Mouse (Mus musculus): ENCODE measurements around the gene Gnb1l. TPM values are rescaled to one million over a fixed set of nuclear protein-coding genes. Genes with fewer than 3 reads are reported as not detected.

Gnb1l gene
- polyA plus RNA-seq, 1 experiment from 2014 or later = 12.9 TPM

Other genes with a start within 250 kb of the Gnb1l start
- gene Ranbp1, start 250.0 kb upstream of the Gnb1l start, polyA plus RNA-seq (2016; fragmentation: Nextera tagmentation; extraction: Ambion mirVana) = 701 and 706 TPM in 2 replicates
- 2.8 and 4.7 TPM in 2 replicates for gene Gm49776, start 240.4 kb upstream of the Gnb1l start, polyA plus RNA-seq (2016; fragmentation: Nextera tagmentation; extraction: Ambion mirVana)
- gene Dgcr8, start 209.5 kb upstream of the Gnb1l start, polyA plus RNA-seq (2016; fragmentation: Nextera tagmentation; extraction: Ambion mirVana) = 36.7 and 37.4 TPM in 2 replicates
- gene Tango2, start 150.6 kb upstream of the Gnb1l start, polyA plus RNA-seq (2016; fragmentation: Nextera tagmentation; extraction: Ambion mirVana) = 59.1 and 60.0 TPM in 2 replicates
- gene Arvcf, start 150.5 kb upstream of the Gnb1l start, polyA plus RNA-seq (2016; fragmentation: Nextera tagmentation; extraction: Ambion mirVana) = 114 and 118 TPM in 2 replicates
- 20.5 and 24.8 TPM in 2 replicates for gene Txnrd2, start 72.3 kb upstream of the Gnb1l start, polyA plus RNA-seq (2016; fragmentation: Nextera tagmentation; extraction: Ambion mirVana)
- gene Comt, start 71.9 kb upstream of the Gnb1l start, polyA plus RNA-seq (2016; fragmentation: Nextera tagmentation; extraction: Ambion mirVana) = 68.6 and 70.9 TPM in 2 replicates
- gene Rtl10, start 188 bp downstream of the Gnb1l start, polyA plus RNA-seq (2016; fragmentation: Nextera tagmentation; extraction: Ambion mirVana) = 1.7 and 2.2 TPM in 2 replicates
- gene Tbx1, start 92.0 kb downstream of the Gnb1l start, polyA plus RNA-seq (2016; fragmentation: Nextera tagmentation; extraction: Ambion mirVana) = 5.5 and 7.2 TPM in 2 replicates
- gene Gp1bb, start 123.7 kb downstream of the Gnb1l start, polyA plus RNA-seq (2016; fragmentation: Nextera tagmentation; extraction: Ambion mirVana) = 12.0 and 12.7 TPM in 2 replicates
- gene Gm49601, start 127.7 kb downstream of the Gnb1l start, polyA plus RNA-seq (2016; fragmentation: Nextera tagmentation; extraction: Ambion mirVana) = 11.8 and 12.1 TPM in 2 replicates
- gene Sept5, start 131.2 kb downstream of the Gnb1l start, polyA plus RNA-seq (2016; fragmentation: Nextera tagmentation; extraction: Ambion mirVana) = 117 and 125 TPM in 2 replicates

All from neural tube, embryonic 12.5 days (tissue).